In the genomic region with DNA sequence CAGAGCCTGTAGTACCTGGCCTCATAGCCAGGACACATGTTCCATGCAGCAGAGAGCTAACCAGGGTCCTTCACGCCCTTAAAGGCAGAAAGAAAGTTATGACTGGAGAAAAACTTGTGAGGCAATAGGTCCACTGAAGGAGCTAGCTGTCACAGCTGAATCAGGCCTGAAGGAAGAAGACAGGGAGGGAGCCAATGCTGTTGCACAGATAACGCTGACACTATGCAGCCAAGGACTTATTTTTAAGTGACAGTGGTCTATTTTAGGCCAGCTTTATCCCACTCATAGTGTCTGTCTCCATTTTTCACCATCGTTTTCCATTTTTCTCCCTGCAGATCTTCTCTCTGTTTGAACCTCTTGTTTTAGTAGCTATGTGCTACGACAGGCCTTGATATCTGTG, we compare ENCODE assay signal across 17 mouse cellular contexts.
"Had no signal": no experiment of that assay in that cellular context is flagged by ENCODE, and none has a peak within 500 bp of the region (broad histone marks: within the 10 kb centered on the region; RNA-seq: fewer than 3 reads in every experiment).

No protein-coding gene starts in this region.

- H3K4me2 ChIP-seq: liver, embryonic 15.5 days; lung, embryonic 15.5 days; midbrain, embryonic 12.5 days; midbrain, embryonic 15.5 days; neural tube, embryonic 12.5 days; stomach, embryonic 15.5 days had no signal

- DNase-seq: liver, postnatal 0 days; lung, adult 2 months; lung, postnatal 14 days; lung, postnatal 36 days; right cerebral cortex, postnatal 14 days; thymus, adult 2 months; thymus, postnatal 25 days; thymus, postnatal 4 days had no signal

- H3K4me3 ChIP-seq: liver, embryonic 15.5 days; lung, embryonic 15.5 days; midbrain, embryonic 12.5 days; midbrain, embryonic 15.5 days; neural tube, embryonic 12.5 days; stomach, embryonic 15.5 days had no signal

- ATAC-seq: liver, postnatal 0 days; lung, postnatal 0 days; midbrain, embryonic 15.5 days had no signal

- H3K36me3 ChIP-seq: liver, embryonic 15.5 days; lung, embryonic 15.5 days; midbrain, embryonic 12.5 days; midbrain, embryonic 15.5 days; neural tube, embryonic 12.5 days; stomach, embryonic 15.5 days had no signal

- H3K9ac ChIP-seq: liver, embryonic 15.5 days; liver, postnatal 0 days; lung, embryonic 15.5 days; midbrain, embryonic 12.5 days; midbrain, embryonic 15.5 days; neural tube, embryonic 12.5 days; stomach, embryonic 15.5 days had no signal

- H3K27ac ChIP-seq: liver, embryonic 15.5 days; lung, embryonic 15.5 days; macrophage; midbrain, embryonic 12.5 days; midbrain, embryonic 15.5 days; neural tube, embryonic 12.5 days; stomach, embryonic 15.5 days; stomach, postnatal 0 days had no signal

- H3K4me1 ChIP-seq: liver, embryonic 15.5 days; lung, embryonic 15.5 days; midbrain, embryonic 12.5 days; midbrain, embryonic 15.5 days; neural tube, embryonic 12.5 days; stomach, embryonic 15.5 days had no signal

- H3K9me3 ChIP-seq: liver, embryonic 15.5 days; lung, embryonic 15.5 days; midbrain, embryonic 12.5 days; midbrain, embryonic 15.5 days; stomach, embryonic 15.5 days had no signal

- H3K27me3 ChIP-seq: liver, embryonic 15.5 days; lung, embryonic 15.5 days; midbrain, embryonic 12.5 days; midbrain, embryonic 15.5 days; neural tube, embryonic 12.5 days; stomach, embryonic 15.5 days had no signal
